Mouse (Mus musculus) liver, embryonic 16.5 days (tissue): Measurements from ENCODE around the gene Skida1. TPM values are rescaled to one million over a fixed set of nuclear protein-coding genes. Genes with fewer than 3 reads are reported as not detected.

Source experiments
- ATAC-seq: fragments of 200-750 bp; cut with Nextera tagmentation; 2 replicates; pipeline ENCODE4 v1.8.0; 2017; ENCODE audit warnings: low read depth, mild to moderate bottlenecking, moderate number of reproducible peaks, moderate library complexity
- H3K27ac ChIP-seq: fragments of 300-500 bp; sonication (generic); 2 replicates; pipeline ENCODE4 v1.5.1; 2014; ENCODE audit warnings: mild to moderate bottlenecking, low read length
- H3K27me3 ChIP-seq: fragments of 300-500 bp; sonication (generic); 2 replicates; pipeline ENCODE4 v1.6.1; 2014; ENCODE audit warnings: low read depth, low read length, mixed read lengths; ENCODE audit not compliant: control insufficient read depth, insufficient read depth
- H3K36me3 ChIP-seq: fragments of 300-500 bp; sonication (generic); 2 replicates; pipeline ENCODE4 v1.6.1; 2014; ENCODE audit warnings: mild to moderate bottlenecking; ENCODE audit not compliant: control insufficient read depth, insufficient read depth
- H3K4me1 ChIP-seq: fragments of 300-500 bp; sonication (generic); 2 replicates; pipeline ENCODE4 v1.6.1; 2014; ENCODE audit warnings: low read depth, low read length, mixed read lengths; ENCODE audit not compliant: control insufficient read depth
- H3K4me2 ChIP-seq: fragments of 300-500 bp; sonication (generic); 2 replicates; pipeline ENCODE4 v1.6.1; 2014; ENCODE audit warnings: low read depth, low read length, mixed read lengths
- H3K4me3 ChIP-seq: fragments of 300-500 bp; sonication (generic); 2 replicates; pipeline ENCODE4 v1.5.1; 2014; ENCODE audit warnings: low read depth, mild to moderate bottlenecking, low read length
- H3K9ac ChIP-seq: fragments of 300-500 bp; sonication (generic); 2 replicates; pipeline ENCODE4 v1.6.1; 2014; ENCODE audit warnings: low read depth, low read length
- H3K9me3 ChIP-seq: fragments of 300-500 bp; sonication (generic); replicated peaks from 2 replicates; pipeline ENCODE4 v1.6.1; 2016; ENCODE audit warnings: low read length; ENCODE audit not compliant: control insufficient read depth
- WGBS: fragments of 180-500 bp; shearing (Covaris S2); extraction: QIAGEN DNeasy Blood & Tissue Kit; methylation state at CpG from one replicate; pipeline ENCODE4 v1.1.7; 2014; ENCODE audit not compliant: insufficient replicate concordance; 5-methylcytosine and 5-hydroxymethylcytosine counted together
- polyA plus RNA-seq: library from polyadenylated mRNA; unstranded; fragments of >200 nt; fragmentation: Nextera tagmentation; extraction: Ambion mirVana; gene quantifications from 2 replicates; pipeline ENCODE4 v1.2.1, GENCODE M21; 2015

Skida1 gene
- polyA plus RNA-seq, 1 experiment from 2014 or later = 0.38 TPM

DNA sequence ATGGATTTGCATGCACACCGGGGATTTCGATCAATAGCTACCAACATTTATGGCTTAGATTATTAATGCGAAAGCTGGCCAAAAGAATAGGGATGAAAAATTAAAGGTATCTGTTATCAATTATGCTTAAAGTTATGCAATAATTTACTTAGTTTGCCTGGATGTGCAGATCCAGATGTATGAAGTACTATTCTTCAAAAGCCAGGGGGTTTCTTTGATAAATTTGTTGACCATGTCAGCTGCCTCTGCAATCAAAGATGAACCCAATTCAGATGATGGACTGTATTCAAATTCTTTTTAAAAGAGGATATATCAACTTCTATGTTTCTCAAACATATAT lies 3.0 kb upstream of the Skida1 start:
- no peak for ATAC-seq
- H3K9ac ChIP-seq = no peak overlapping the region
- H3K27ac ChIP-seq = no peak overlapping the region
- H3K9me3 ChIP-seq = no peaks in the 10 kb centered on the region
- peaks cover 59% of the 10 kb centered on the region for H3K27me3 ChIP-seq
- no peak overlapping the region for H3K4me2 ChIP-seq
- H3K4me3 ChIP-seq = no peak overlapping the region
- peaks cover 10% of the 10 kb centered on the region for H3K4me1 ChIP-seq
- H3K36me3 ChIP-seq = no peaks in the 10 kb centered on the region
- 82% methylated on average over 3 of the region's 3 CpGs for WGBS

DNA sequence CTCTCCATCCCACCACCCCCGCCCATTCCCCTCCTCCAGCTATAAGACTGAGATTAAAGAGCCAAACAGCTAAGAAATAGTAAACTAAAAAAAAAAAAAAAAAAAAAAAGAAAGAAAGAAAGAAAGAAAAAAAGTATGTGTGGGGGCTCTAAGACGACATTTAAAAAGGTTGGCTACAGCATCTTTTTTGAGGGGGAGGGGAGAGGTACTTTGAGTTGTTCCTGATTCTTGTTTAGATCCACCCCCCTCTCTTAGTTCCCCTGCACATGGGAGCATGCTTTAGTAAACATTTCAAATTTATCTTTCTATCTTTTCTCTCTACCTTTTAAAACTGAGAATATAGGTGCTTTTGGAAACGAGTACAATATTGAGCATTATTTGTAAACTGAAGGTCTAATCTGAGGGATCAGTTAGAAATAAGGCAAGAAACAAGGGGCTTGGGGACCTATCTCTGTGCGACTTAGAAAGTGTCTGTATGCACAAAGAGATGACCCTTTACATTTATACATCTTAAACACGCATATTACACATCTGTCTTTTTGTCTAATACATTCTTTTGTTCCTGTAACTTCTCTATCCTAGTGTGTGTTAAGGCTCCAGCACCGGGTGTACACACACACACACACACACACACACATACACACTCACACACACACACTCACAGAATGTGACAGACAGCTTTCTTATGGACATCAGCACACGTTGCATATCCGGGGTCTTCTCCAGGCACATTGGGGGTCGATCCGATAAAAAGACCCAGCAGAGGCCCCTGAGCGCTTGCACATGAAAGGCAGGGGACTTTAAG lies 2.4 kb upstream of the Skida1 start:
- peak overlapping the region; percentile 25; the same call in 1 of the 2 replicates for H3K4me3 ChIP-seq
- peaks cover 65% of the 10 kb centered on the region for H3K27me3 ChIP-seq
- ATAC-seq = no peak
- H3K9me3 ChIP-seq = no peaks in the 10 kb centered on the region
- peak overlapping the region; percentile 22; the same call in 1 of the 2 replicates for H3K4me2 ChIP-seq
- WGBS = 42% methylated on average over 11 of the region's 11 CpGs
- H3K27ac ChIP-seq = no peak overlapping the region
- no peaks in the 10 kb centered on the region for H3K36me3 ChIP-seq
- peaks cover 13% of the 10 kb centered on the region for H3K4me1 ChIP-seq
- H3K9ac ChIP-seq = no peak overlapping the region

DNA sequence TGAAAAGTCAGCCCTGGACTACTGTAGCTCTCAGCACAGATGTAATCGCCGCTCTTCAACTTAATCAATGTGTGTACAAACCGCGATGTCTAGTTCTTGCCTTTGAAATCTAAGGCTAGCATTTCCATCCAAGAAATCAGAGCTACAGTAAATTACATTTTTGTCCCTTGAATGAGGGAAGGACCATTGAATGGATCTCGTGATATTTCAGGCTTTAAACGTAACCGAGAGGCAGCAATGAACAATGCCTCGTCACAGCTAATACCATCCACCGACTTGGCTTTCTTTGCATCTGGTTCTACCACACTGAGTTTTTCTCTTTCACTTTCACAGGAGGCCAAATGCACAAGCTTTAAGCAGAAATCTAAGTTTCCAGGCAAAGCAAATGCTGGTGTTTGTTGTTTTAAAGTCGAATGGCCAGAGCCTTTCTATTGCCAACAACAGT lies 1.7 kb upstream of the Skida1 start:
- H3K4me2 ChIP-seq = peak overlapping the region; percentile 22
- peaks cover 71% of the 10 kb centered on the region for H3K27me3 ChIP-seq
- 16% methylated on average over 10 of the region's 10 CpGs for WGBS
- H3K4me1 ChIP-seq = peaks cover 11% of the 10 kb centered on the region
- peak overlapping the region; percentile 25 for H3K4me3 ChIP-seq
- no peaks in the 10 kb centered on the region for H3K36me3 ChIP-seq
- H3K9me3 ChIP-seq = no peaks in the 10 kb centered on the region
- no peak overlapping the region for H3K27ac ChIP-seq
- ATAC-seq = no peak
- H3K9ac ChIP-seq = no peak overlapping the region; the same call in 1 of the 2 replicates

DNA sequence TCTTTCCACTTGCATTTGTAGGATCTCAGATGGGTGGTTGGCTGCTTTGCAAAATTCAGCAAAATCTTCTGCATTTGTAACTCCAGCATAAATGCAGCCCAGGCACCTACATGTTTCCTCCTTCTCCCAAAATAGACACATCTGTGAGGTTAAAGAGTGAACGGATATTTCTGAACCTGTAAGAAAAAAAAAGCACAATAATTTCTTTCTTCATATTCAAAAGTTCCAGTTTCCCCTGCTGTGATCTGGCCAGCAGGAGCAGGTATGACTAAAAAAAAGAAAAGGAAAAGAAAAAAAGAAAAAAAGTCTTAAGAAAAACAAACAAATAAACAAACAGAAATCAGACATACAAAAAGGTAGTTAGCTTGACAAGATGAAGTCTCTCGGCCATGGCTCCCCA lies 1.2 kb upstream of the Skida1 start:
- no peaks in the 10 kb centered on the region for H3K36me3 ChIP-seq
- H3K4me2 ChIP-seq = peak overlapping the region; percentile 28
- H3K9ac ChIP-seq = no peak overlapping the region
- peaks cover 75% of the 10 kb centered on the region for H3K27me3 ChIP-seq
- H3K4me1 ChIP-seq = peaks cover 5% of the 10 kb centered on the region; the same call in 1 of the 2 replicates
- no peak overlapping the region for H3K27ac ChIP-seq
- 11% methylated on average over 2 of the region's 2 CpGs for WGBS
- no peak for ATAC-seq
- H3K4me3 ChIP-seq = no peak overlapping the region; the same call in 1 of the 2 replicates
- no peaks in the 10 kb centered on the region for H3K9me3 ChIP-seq

DNA sequence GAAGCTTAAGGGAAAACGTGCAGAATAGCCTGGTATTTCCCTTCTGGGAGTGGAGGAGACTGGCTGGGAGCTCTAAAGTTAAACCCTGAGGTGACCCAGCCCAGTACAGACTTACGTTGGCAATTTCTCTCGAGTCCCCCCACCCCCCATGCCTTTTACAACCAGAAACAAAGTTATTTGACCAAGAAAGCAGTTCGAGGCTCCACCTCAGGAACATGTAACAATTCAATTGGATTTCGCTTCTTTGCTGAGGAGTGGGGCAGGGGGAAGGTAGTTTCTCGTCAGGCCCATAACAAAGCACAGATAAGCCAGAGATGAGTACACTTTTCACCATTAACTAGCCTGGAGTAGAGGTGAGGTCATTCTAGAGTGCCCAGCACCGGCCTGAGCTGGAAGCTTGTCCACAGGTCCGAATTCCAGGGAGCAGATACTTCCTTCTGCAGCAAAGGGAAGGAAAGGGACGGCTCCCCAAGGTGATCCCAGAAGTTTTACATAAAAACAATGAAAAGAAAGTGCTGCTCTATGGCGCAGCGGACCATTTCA lies 499 bp upstream of the Skida1 start:
- Histone ChIP-seq H3K27me3 (peaks cover 76% of the 10 kb centered on the region), H3K9ac (0 out of 2 replicates have a peak overlapping the region, but pooled peaks have one; percentile 6)
- ATAC-seq = no peak

DNA sequence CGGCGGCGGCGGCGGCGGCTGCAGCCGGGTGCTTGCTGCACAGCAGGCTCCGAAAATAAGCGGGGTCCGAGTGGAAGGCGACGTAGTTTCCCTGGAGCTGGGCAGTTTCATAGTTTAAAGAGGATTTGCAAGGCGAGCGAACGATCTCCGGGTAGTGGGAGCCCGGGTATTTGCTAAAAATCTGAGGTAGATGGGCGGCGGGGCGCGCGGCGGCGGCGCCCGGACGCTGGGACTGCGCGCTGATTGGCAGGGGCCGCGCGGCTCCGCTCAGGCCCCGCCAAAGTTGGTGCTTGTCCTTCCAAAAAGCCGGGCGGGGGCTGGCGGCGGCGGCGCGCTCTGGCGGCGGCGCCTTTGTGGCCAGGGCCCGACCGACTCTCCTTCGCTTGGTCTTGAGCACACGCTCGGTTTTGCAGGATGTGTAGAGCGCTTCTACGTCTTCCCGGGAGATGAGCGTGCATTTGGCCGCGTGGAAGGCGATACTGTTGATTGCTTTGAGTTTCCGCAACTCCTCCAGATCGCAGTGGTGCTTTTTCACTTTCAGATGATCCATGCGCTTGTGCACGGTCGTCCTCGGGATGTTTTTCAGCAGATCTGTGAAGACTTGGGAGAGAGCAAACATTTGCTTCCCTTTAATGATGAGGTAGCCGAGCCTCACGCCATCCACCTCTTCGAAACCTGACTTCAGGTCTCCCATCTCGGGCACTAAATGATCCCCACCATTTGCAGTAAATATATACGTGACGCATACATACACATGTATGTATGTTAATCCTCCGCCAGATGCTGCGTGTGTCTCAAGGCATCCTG lies 1.0 kb downstream of the Skida1 start:
- peak overlapping the region; percentile 70 for H3K9ac ChIP-seq
- H3K36me3 ChIP-seq = no peaks in the 10 kb centered on the region
- peak overlapping the region; percentile 68 for H3K27ac ChIP-seq
- peak; percentile 85 for ATAC-seq
- H3K4me3 ChIP-seq = peak overlapping the region; percentile 71
- H3K27me3 ChIP-seq = peaks cover 74% of the 10 kb centered on the region
- under 1% methylated on average over 70 of the region's 70 CpGs for WGBS
- no peaks in the 10 kb centered on the region for H3K9me3 ChIP-seq
- H3K4me1 ChIP-seq = peaks cover 5% of the 10 kb centered on the region; the same call in 1 of the 2 replicates
- peak overlapping the region; percentile 85 for H3K4me2 ChIP-seq

More for the DNA sequence above, 499 bp upstream of the Skida1 start:
- Histone ChIP-seq H3K36me3 (no peaks in the 10 kb centered on the region), H3K27ac (peak overlapping the region; percentile 38; the same call in 1 of the 2 replicates), H3K4me1 (peaks cover 5% of the 10 kb centered on the region; the same call in 1 of the 2 replicates), H3K4me3 (no peak overlapping the region), H3K9me3 (no peaks in the 10 kb centered on the region), H3K4me2 (peak overlapping the region; percentile 28)
- 22% methylated on average over 11 of the region's 11 CpGs for WGBS

DNA sequence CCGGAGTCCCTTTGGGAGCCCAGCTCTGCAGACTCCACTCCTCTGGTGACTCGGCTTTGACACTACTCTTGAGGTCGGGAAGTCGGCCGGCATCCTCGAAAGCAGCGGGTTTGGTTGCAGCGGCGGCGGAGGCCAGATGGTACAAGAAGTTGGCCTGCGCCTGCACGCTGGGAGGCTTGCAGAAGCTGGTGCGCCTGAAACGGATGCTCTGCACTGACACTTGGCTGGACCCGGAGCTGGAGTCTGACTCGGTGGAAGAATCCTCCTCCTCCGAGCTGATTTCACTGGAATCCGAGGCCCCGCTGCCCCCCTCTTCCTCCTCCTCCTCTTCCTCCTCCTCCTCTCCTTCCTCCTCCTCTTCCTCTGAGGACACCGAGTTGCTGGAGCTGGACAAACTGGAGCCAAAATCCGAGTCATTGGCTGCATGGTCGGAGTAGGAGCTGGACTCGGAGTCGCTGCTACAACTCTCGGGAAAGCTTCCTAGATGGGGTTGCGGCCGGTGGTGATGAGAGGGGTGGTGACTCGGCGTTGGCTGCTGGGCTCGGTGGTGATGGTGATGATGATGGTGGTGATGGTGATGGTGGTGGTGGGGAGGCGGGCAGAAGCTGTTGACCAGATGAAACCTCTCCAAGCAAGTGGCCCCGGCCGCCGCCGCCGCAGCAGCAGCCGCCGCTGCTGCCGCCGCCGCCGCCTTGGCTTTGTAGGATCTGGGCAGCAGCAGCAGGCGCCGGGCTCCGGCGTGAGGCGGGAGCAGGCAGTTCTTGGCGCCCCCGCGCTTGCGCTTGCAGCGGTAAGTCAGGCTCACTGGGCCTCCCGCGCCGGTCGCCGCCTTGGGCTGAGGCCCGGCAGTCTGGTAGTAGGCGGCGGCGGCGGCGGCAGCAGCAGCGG lies 1.8 kb downstream of the Skida1 start:
- H3K4me2 ChIP-seq = peak overlapping the region; percentile 85
- peaks cover 77% of the 10 kb centered on the region for H3K27me3 ChIP-seq
- H3K9me3 ChIP-seq = no peaks in the 10 kb centered on the region
- peak overlapping the region; percentile 71 for H3K4me3 ChIP-seq
- H3K9ac ChIP-seq = peak overlapping the region; percentile 70
- no peaks in the 10 kb centered on the region for H3K36me3 ChIP-seq
- peak overlapping the region; percentile 68 for H3K27ac ChIP-seq
- H3K4me1 ChIP-seq = peaks cover 5% of the 10 kb centered on the region; the same call in 1 of the 2 replicates
- ATAC-seq = peak; percentile 61
- under 1% methylated on average over 63 of the region's 64 CpGs for WGBS

DNA sequence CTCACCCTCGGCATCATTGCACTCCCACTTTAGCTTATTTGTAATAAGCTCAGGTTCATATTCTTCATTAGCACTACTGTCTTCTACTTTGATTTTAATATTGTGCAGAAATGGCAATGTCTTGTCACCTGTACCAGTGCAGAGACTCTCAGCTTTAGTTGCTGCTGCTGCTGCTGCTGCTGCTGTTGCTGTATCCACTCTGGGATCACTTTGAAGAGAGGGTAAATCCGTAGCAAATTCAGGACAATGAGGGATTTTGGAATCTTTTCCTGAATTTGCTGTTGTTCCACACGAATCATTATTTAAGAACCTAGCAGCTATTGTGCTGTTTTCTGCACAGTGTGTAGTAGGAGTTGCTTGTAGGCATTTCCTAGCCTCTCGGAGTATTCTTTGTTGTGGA lies 2.7 kb downstream of the Skida1 start:
- H3K9ac ChIP-seq = no peak overlapping the region
- ATAC-seq = no peak
- no peak overlapping the region for H3K27ac ChIP-seq
- no peaks in the 10 kb centered on the region for H3K9me3 ChIP-seq
- peak overlapping the region; percentile 85 for H3K4me2 ChIP-seq
- no peaks in the 10 kb centered on the region for H3K36me3 ChIP-seq
- 15% methylated on average over 4 of the region's 4 CpGs for WGBS
- H3K27me3 ChIP-seq = peaks cover 74% of the 10 kb centered on the region
- peaks cover 5% of the 10 kb centered on the region for H3K4me1 ChIP-seq
- peak overlapping the region; percentile 71 for H3K4me3 ChIP-seq
